Mouse (Mus musculus): ENCODE measurements at regions not wholly inside any gene's neighbourhood (a gene's known extent, or its start where the extent isn't known, plus 50 kb on each side); places are given as distances from the start of the nearest gene placed in this dataset.

- TF ChIP-seq CTCF (conservative IDR thresholded peaks at IDR 0.05 in 1 of 2, IDR thresholded peaks at IDR 0.05 in 1 of 2; ENCODE audit: low read depth in 2 of 2, low read length in 2 of 2) (no peak), MAFK (IDR thresholded peaks at IDR 0.05; ENCODE audit: insufficient replicate concordance, low read length) (no peak), ZMIZ1 (IDR thresholded peaks at IDR 0.05; ENCODE audit: low read depth, low read length) (no peak), UBTF (IDR thresholded peaks at IDR 0.05; ENCODE audit: low read depth, low read length) (no peak), USF1 (IDR thresholded peaks at IDR 0.05; ENCODE audit: low read depth, low read length) (no peak), ELF1 (IDR thresholded peaks at IDR 0.05; ENCODE audit: low read depth, low read length) (no peak), ZC3H11A (IDR thresholded peaks at IDR 0.05; ENCODE audit: low read depth, low read length) (no peak)
These were observed 55.7 kb upstream of the Rcn1 start for GRCm38 (mm10) chr2:105454836-105455235.
